In the genomic region with DNA sequence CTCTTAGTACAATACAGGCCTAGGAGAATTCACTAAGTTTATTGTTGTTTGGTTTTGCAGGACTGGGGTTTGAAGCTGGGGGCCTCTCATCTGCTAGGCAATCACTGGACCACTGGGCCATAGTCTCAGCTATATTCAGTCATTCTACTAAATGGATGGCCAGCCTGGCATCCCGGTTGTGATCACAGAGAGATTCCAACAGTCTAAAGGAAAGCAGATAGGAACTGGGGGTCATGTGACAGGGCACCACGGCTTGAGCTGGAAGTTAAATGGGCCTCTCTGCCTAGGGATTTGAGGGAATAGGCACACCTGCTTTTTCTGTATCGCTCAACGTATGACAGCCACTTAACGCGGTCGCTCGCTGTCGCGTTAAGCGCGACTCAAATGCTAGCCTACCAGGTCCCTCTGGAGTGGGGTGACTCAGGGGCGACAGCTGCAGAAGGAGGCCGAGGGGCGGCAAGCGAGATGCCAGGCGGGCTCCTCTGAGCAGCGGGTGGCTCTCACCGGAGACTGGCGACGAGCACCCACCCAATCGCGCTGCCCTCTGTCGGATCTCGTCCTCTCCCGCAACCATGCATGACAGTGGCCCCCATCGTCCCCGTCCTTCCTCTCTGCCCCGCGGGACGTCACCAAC, we compare ENCODE assay signal across 9 mouse cellular contexts. TPM values are rescaled to one million over a fixed set of nuclear protein-coding genes. Genes with fewer than 3 reads are reported as not detected.
DNase-seq lines count a peak whose midpoint lies in the region; ATAC-seq and TF ChIP-seq lines count a peak whose summit lies in the region.
"Had no signal": no experiment of that assay in that cellular context is flagged by ENCODE, and none has a peak within 500 bp of the region (broad histone marks: within the 10 kb centered on the region; RNA-seq: fewer than 3 reads in every experiment).

No protein-coding gene starts in this region.

- no peak overlapping the region for H3K27ac ChIP-seq in left cerebral cortex, adult 2 months
- H3K27ac ChIP-seq in cortical plate, adult 2 months (ENCODE audit: insufficient read depth, low read length) = no peak overlapping the region
- peak overlapping the region; percentile 71 for H3K27ac ChIP-seq in hindbrain, postnatal 0 days
- peak overlapping the region; percentile 34; the same call in 1 of the 2 replicates for H3K27ac ChIP-seq in neural tube, embryonic 11.5 days (ENCODE audit: low read depth, low read length)

- no peak for DNase-seq in left cerebral cortex, adult 2 months (ENCODE audit: extremely low spot score in 1 of 2, low spot score in 2 of 2)
- DNase-seq in left cerebral cortex, postnatal 10 days (ENCODE audit: extremely low spot score in 1 of 2, low spot score in 2 of 2) = no peak
- DNase-seq in hindbrain, postnatal 0 days (ENCODE audit: low spot score) = no peak
- DNase-seq in neural tube, embryonic 11.5 days (ENCODE audit: low spot score) = no peak
- no peak for DNase-seq in cerebellum, postnatal 36 days
- no peak for DNase-seq in retina, embryonic 14.5 days (ENCODE audit: low spot score)
- DNase-seq in left cerebral cortex, postnatal 25 days (ENCODE audit: low spot score in 2 of 2) = no peak

- H3K36me3 ChIP-seq in hindbrain, postnatal 0 days (ENCODE audit: insufficient read depth, low read length) = peaks cover 10% of the 10 kb centered on the region; the same call in 1 of the 2 replicates
- H3K36me3 ChIP-seq in neural tube, embryonic 11.5 days (ENCODE audit: control insufficient read depth, insufficient read depth, low read length) = 0 out of 2 replicates have a peak, but pooled peaks cover 2% of the 10 kb centered on the region

- under 1% methylated on average over 31 of the region's 31 CpGs for WGBS in hindbrain, postnatal 0 days
- under 1% methylated on average over 26 of the region's 31 CpGs for WGBS in neural tube, embryonic 11.5 days

- peak overlapping the region; percentile 56 for H3K9ac ChIP-seq in hindbrain, postnatal 0 days (replicated peaks; ENCODE audit: low read length)
- H3K9ac ChIP-seq in neural tube, embryonic 11.5 days (ENCODE audit: low read length) = peak overlapping the region; percentile 76

- TF ChIP-seq CTCF in left cerebral cortex, adult 2 months (IDR thresholded peaks at IDR 0.05) = no peak
- TF ChIP-seq CTCF in cortical plate, adult 2 months (IDR thresholded peaks at IDR 0.05; ENCODE audit: extremely low read depth, insufficient read depth, low read length) = no peak
- peak; percentile 42 for TF ChIP-seq CTCF in hindbrain, postnatal 0 days (IDR thresholded peaks at IDR 0.05; ENCODE audit: low read depth)

- peak overlapping the region; percentile 99 for H3K4me2 ChIP-seq in hindbrain, postnatal 0 days (ENCODE audit: low read depth, low read length)
- H3K4me2 ChIP-seq in neural tube, embryonic 11.5 days (ENCODE audit: low read depth) = peak overlapping the region; percentile 94

- peaks cover 3% of the 10 kb centered on the region; the same call in 1 of the 2 replicates for H3K4me1 ChIP-seq in cortical plate, adult 2 months (ENCODE audit: control insufficient read depth, insufficient read depth, low read length)
- H3K4me1 ChIP-seq in hindbrain, postnatal 0 days (ENCODE audit: insufficient read depth, low read length) = peaks cover 13% of the 10 kb centered on the region; the same call in 1 of the 2 replicates
- peaks cover 8% of the 10 kb centered on the region for H3K4me1 ChIP-seq in neural tube, embryonic 11.5 days (ENCODE audit: control insufficient read depth, insufficient read depth, low read length)

- H3K9me3 ChIP-seq in hindbrain, postnatal 0 days (ENCODE audit: low read length) = no peaks in the 10 kb centered on the region
- H3K9me3 ChIP-seq in neural tube, embryonic 11.5 days (ENCODE audit: control insufficient read depth, low read length) = no peaks in the 10 kb centered on the region

- TF ChIP-seq POLR2A in cortical plate, adult 2 months (IDR thresholded peaks at IDR 0.05; ENCODE audit: extremely low read depth, insufficient read depth, low read length) = no peak

- ATAC-seq in hindbrain, postnatal 0 days = no peak
- no peak; the same call in 1 of the 2 replicates for ATAC-seq in neural tube, embryonic 11.5 days (ENCODE audit: insufficient read depth, low FRiP score, low TSS enrichment)

- intact Hi-C loops in left cerebral cortex, adult 2 months (cut with DNase I) = loop anchor here (2.0 to 5.0 kb wide), 2 partner anchors 146 to 437 kb away; no protein-coding TSS in a partner anchor
- intact Hi-C loops in left cerebral cortex, postnatal 10 days (cut with DNase I) = no loop called here
- intact Hi-C loops in left cerebral cortex, postnatal 25 days (cut with DNase I) = loop anchor here (1.0 to 10.0 kb wide), 3 partner anchors 90 to 434 kb away; partner anchors contain the start of gene Ndufa9

- H3K4me3 ChIP-seq in left cerebral cortex, adult 2 months = peak overlapping the region; percentile 93
- peak overlapping the region; percentile 79 for H3K4me3 ChIP-seq in cortical plate, adult 2 months (ENCODE audit: insufficient read depth, low read length)
- peak overlapping the region; percentile 70 for H3K4me3 ChIP-seq in hindbrain, postnatal 0 days (ENCODE audit: low read length)
- peak overlapping the region; percentile 71 for H3K4me3 ChIP-seq in neural tube, embryonic 11.5 days (ENCODE audit: low read depth, low read length)

- no peaks in the 10 kb centered on the region for H3K27me3 ChIP-seq in hindbrain, postnatal 0 days (ENCODE audit: insufficient read depth, low read length)
- no peaks in the 10 kb centered on the region for H3K27me3 ChIP-seq in neural tube, embryonic 11.5 days (ENCODE audit: control insufficient read depth, insufficient read depth, low read length)

RNA-seq across cellular contexts. Expression of gene Rad51ap1, which starts 0.4 kb away (rescaled TPM):
- total RNA-seq in left cerebral cortex, adult 2 months (2021) = 1 to 10 TPM; 3.2 to 3.3 TPM
- 1 to 10 TPM; 4.1 to 4.9 TPM for total RNA-seq in left cerebral cortex, postnatal 10 days (2021)
- 4.2 and 4.6 TPM in 2 replicates for polyA plus RNA-seq in cortical plate, adult 2 months (2012; rRNA removed)
- 7.5 and 8.3 TPM in 2 replicates for total RNA-seq in hindbrain, postnatal 0 days (2014; rRNA removed)
- polyA plus RNA-seq in hindbrain, postnatal 0 days (2015; fragmentation: Nextera tagmentation; extraction: Ambion mirVana) = 14.9 and 17.3 TPM in 2 replicates
- polyA plus RNA-seq in neural tube, embryonic 11.5 days (2014; fragmentation: Nextera tagmentation; extraction: Ambion mirVana) = 73.2 and 75.4 TPM in 2 replicates
- 1 to 10 TPM; 2.5 to 3.1 TPM for total RNA-seq in left cerebral cortex, postnatal 25 days (2021)

RNA-seq across cellular contexts. Expression of gene D6Wsu163e, which starts 0.8 kb away (rescaled TPM):
- total RNA-seq in left cerebral cortex, adult 2 months (2021) = 10 to 100 TPM; 40.3 to 47.3 TPM
- total RNA-seq in left cerebral cortex, postnatal 10 days (2021) = 10 to 100 TPM; 40.0 to 44.8 TPM
- 28.6 and 30.3 TPM in 2 replicates for polyA plus RNA-seq in cortical plate, adult 2 months (2012; rRNA removed)
- 15.0 and 15.3 TPM in 2 replicates for total RNA-seq in hindbrain, postnatal 0 days (2014; rRNA removed)
- polyA plus RNA-seq in hindbrain, postnatal 0 days (2015; fragmentation: Nextera tagmentation; extraction: Ambion mirVana) = 27.4 and 29.5 TPM in 2 replicates
- 21.2 and 24.2 TPM in 2 replicates for polyA plus RNA-seq in neural tube, embryonic 11.5 days (2014; fragmentation: Nextera tagmentation; extraction: Ambion mirVana)
- 10 to 100 TPM; 42.8 to 44.5 TPM for total RNA-seq in left cerebral cortex, postnatal 25 days (2021)

RNA-seq across cellular contexts. Expression of gene Dyrk4, which starts 17.3 kb away (rescaled TPM):
- not detected for total RNA-seq in left cerebral cortex, adult 2 months (2021)
- total RNA-seq in left cerebral cortex, postnatal 10 days (2021) = under 1 TPM in 1 of 2 experiments, not detected in 1; 0.15 TPM
- 0.17 and 0.25 TPM in 2 replicates for polyA plus RNA-seq in cortical plate, adult 2 months (2012; rRNA removed)
- not detected in 2 replicates for total RNA-seq in hindbrain, postnatal 0 days (2014; rRNA removed)
- polyA plus RNA-seq in hindbrain, postnatal 0 days (2015; fragmentation: Nextera tagmentation; extraction: Ambion mirVana) = 0.08 and 0.30 TPM in 2 replicates
- 0.11 and 0.12 TPM in 2 replicates for polyA plus RNA-seq in neural tube, embryonic 11.5 days (2014; fragmentation: Nextera tagmentation; extraction: Ambion mirVana)
- under 1 TPM; 0.43 to 0.48 TPM for total RNA-seq in left cerebral cortex, postnatal 25 days (2021)
- polyA plus RNA-seq: brain, embryonic 14.5 days had no signal

Comparison
In these comparisons a context has a peak if more than half of its experiments do, and no peak if none do; other contexts are left out.
1. H3K27ac ChIP-seq: peak in hindbrain, postnatal 0 days (single experiment) and neural tube, embryonic 11.5 days (single experiment); none in left cerebral cortex, adult 2 months (single experiment) and cortical plate, adult 2 months (single experiment).
2. Peak in every context shown above with its lines, with median percentiles within 50 percentile points of each other: H3K4me3 ChIP-seq.